Comparison of ENCODE assay signal across 13 mouse cellular contexts in genomic region chr2:62381756-62382155, GRCm38 (mm10).
"Had no signal": no experiment of that assay in that cellular context is flagged by ENCODE, and none has a peak within 500 bp of the region (broad histone marks: within the 10 kb centered on the region; RNA-seq: fewer than 3 reads in every experiment).

No protein-coding gene starts in this region.

- H3K36me3 ChIP-seq: limb, embryonic 15.5 days; lung, embryonic 15.5 days; midbrain, embryonic 12.5 days; neural tube, embryonic 12.5 days had no signal

- DNase-seq: kidney, postnatal 14 days; liver, embryonic 13.5 days; liver, postnatal 0 days; lung, postnatal 14 days; spleen, adult 18-20 months; thymus, adult 2 months; thymus, postnatal 25 days had no signal

- H3K9me3 ChIP-seq: kidney, embryonic 15.5 days; limb, embryonic 15.5 days; liver, embryonic 13.5 days; lung, embryonic 15.5 days; midbrain, embryonic 12.5 days; neural tube, embryonic 12.5 days had no signal

- ATAC-seq: liver, postnatal 0 days; midbrain, embryonic 16.5 days had no signal

- H3K27ac ChIP-seq: kidney, embryonic 15.5 days; limb, embryonic 15.5 days; liver, embryonic 13.5 days; lung, embryonic 15.5 days; midbrain, embryonic 12.5 days; neural tube, embryonic 12.5 days had no signal

- H3K27me3 ChIP-seq: kidney, embryonic 15.5 days; limb, embryonic 15.5 days; liver, embryonic 13.5 days; lung, embryonic 15.5 days; midbrain, embryonic 12.5 days; neural tube, embryonic 12.5 days had no signal

- H3K4me3 ChIP-seq: kidney, embryonic 15.5 days; limb, embryonic 15.5 days; liver, embryonic 13.5 days; lung, embryonic 15.5 days; midbrain, embryonic 12.5 days; neural tube, embryonic 12.5 days had no signal

- H3K4me1 ChIP-seq: kidney, embryonic 15.5 days; limb, embryonic 15.5 days; liver, embryonic 13.5 days; lung, embryonic 15.5 days; midbrain, embryonic 12.5 days; neural tube, embryonic 12.5 days had no signal
